Mouse (Mus musculus) heart, postnatal 0 days (tissue): Measurements from ENCODE around the gene Tspan14. TPM values are rescaled to one million over a fixed set of nuclear protein-coding genes. Genes with fewer than 3 reads are reported as not detected.

Experiments
- ATAC-seq: fragments of 200-750 bp; cut with Nextera tagmentation; 2 replicates; pipeline ENCODE4 v1.8.0; 2017; ENCODE audit warnings: low read depth, moderate number of reproducible peaks, moderate library complexity; ENCODE audit not compliant: insufficient read depth
- DNase-seq: peaks from one replicate; pipeline ENCODE4 v3.0.0-alpha.2; 2016; ENCODE audit warnings: low spot score
- H3K27ac ChIP-seq: fragments of 300-500 bp; sonication (generic); 2 replicates; pipeline ENCODE4 v1.5.1; 2014; ENCODE audit warnings: low read depth, mild to moderate bottlenecking
- H3K27me3 ChIP-seq: fragments of 300-500 bp; sonication (generic); 2 replicates; pipeline ENCODE4 v1.6.1; 2014; ENCODE audit warnings: low read length, mixed read lengths; ENCODE audit not compliant: control insufficient read depth, insufficient read depth
- H3K36me3 ChIP-seq: fragments of 300-500 bp; sonication (generic); replicated peaks from 2 replicates; pipeline ENCODE4 v1.6.1; 2014; ENCODE audit warnings: low read length, mixed read lengths; ENCODE audit not compliant: control insufficient read depth, insufficient read depth
- H3K4me1 ChIP-seq: fragments of 300-500 bp; sonication (generic); 2 replicates; pipeline ENCODE4 v1.6.1; 2014; ENCODE audit warnings: antibody characterized with exemption; ENCODE audit not compliant: control insufficient read depth, insufficient read depth
- H3K4me2 ChIP-seq: fragments of 300-500 bp; sonication (generic); 2 replicates; pipeline ENCODE4 v1.6.1; 2014; ENCODE audit warnings: low read depth, mild to moderate bottlenecking, low read length, moderate library complexity
- H3K4me3 ChIP-seq: fragments of 300-500 bp; sonication (generic); 2 replicates; pipeline ENCODE4 v1.5.1; 2014; ENCODE audit warnings: low read depth, low read length
- H3K9ac ChIP-seq: fragments of 300-500 bp; sonication (generic); replicated peaks from 2 replicates; pipeline ENCODE4 v1.6.1; 2014; ENCODE audit warnings: low read depth, low read length, mixed read lengths
- H3K9me3 ChIP-seq: fragments of 300-500 bp; sonication (generic); replicated peaks from 2 replicates; pipeline ENCODE4 v1.6.1; 2016; ENCODE audit warnings: low read length; ENCODE audit not compliant: control insufficient read depth
- CTCF ChIP-seq: IDR thresholded peaks from 2 replicates; pipeline ENCODE4 v1.5.1; 2016; ENCODE audit warnings: antibody characterized with exemption, control low read depth, low read depth
- EP300 ChIP-seq: IDR thresholded peaks from 2 replicates; pipeline ENCODE4 v1.6.1; 2016; ENCODE audit warnings: antibody characterized with exemption, low read depth
- WGBS: fragments of 180-500 bp; shearing (Covaris S2); extraction: QIAGEN DNeasy Blood & Tissue Kit; methylation state at CpG from one replicate; pipeline ENCODE4 v1.1.7; 2014; 5-methylcytosine and 5-hydroxymethylcytosine counted together
- polyA plus RNA-seq: library from polyadenylated mRNA; unstranded; fragments of >200 nt; fragmentation: Nextera tagmentation; extraction: Ambion mirVana; gene quantifications from 2 replicates; pipeline ENCODE4 v1.2.1, GENCODE M21; 2015
- total RNA-seq: library from RNA; depleted of rRNA; stranded (reverse); fragments of >200 nt; gene quantifications from 2 replicates; pipeline ENCODE4 v1.2.3, GENCODE M21; 2014; ENCODE audit warnings: low replicate concordance

Tspan14 gene
- total and polyA plus RNA-seq, 2 experiments from 2014 or later, result 21.6 to 30.2 TPM

DNA sequence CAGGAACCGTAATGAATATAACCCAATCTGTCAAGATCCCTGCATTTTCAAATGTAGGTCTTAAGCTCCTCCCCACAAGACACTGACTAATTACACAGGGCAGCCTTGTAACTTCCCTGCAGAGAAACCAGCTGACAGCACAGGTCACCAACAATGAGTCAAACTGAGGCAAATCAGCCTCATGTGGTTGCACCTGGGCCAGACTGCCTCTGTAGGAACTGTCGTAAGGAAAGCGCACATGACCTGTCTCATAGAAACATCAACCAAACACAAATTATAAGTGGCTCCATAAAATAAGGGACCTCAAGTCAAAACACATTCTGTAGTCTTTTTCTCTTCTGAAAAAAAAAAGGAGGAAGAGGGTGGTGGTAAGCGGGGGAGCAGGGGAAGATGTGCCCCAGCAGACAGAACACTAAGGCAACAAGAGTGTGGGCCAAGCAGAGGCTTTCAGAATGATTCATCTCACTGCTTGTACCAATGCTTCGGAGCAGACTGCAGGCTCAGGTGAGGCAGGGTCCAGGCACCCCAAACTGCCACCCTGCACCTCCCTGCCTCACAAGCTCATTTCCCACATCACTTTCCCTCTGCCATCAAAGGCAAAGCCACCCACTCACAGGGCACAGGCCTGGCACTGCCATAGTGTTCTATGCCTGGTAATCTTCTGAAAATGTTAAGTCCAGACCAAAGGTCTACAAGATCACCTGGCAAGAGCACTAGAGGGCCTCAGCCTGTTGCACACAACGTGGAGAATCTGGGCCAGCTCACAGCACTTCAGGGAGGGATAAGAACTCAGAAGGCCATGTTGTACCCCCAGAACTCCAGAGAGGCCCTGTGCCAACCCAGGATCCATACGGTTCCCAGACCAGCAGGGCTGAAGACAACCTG lies 16.6 kb downstream of the Tspan14 start:
- Histone ChIP-seq H3K9ac (no peak overlapping the region), H3K4me2 (no peak overlapping the region), H3K36me3 (no peaks in the 10 kb centered on the region; the same call in 1 of the 2 replicates), H3K9me3 (no peaks in the 10 kb centered on the region), H3K27ac (0 out of 2 replicates have a peak overlapping the region, but pooled peaks have one; percentile 6), H3K27me3 (no peaks in the 10 kb centered on the region), H3K4me3 (no peak overlapping the region), H3K4me1 (peaks cover 16% of the 10 kb centered on the region; the same call in 1 of the 2 replicates)
- 76% methylated on average over 7 of the region's 7 CpGs for WGBS
- TF ChIP-seq EP300 (no peak), CTCF (no peak)
- DNase-seq (no peak), ATAC-seq (no peak)

GRCm38 (mm10) chr14:40949047-40949446 lies 17.6 kb downstream of the Tspan14 start:
- H3K27me3 ChIP-seq, result no peaks in the 10 kb centered on the region
- no peak for TF ChIP-seq EP300

GRCm38 (mm10) chr14:40948522-40948921 lies 18.1 kb downstream of the Tspan14 start:
- TF ChIP-seq CTCF, result no peak
- no peak for TF ChIP-seq EP300
- ATAC-seq (no peak), DNase-seq (no peak)
- Histone ChIP-seq H3K27ac (peak overlapping the region; percentile 55), H3K4me2 (no peak overlapping the region), H3K36me3 (no peaks in the 10 kb centered on the region; the same call in 1 of the 2 replicates), H3K9me3 (no peaks in the 10 kb centered on the region), H3K27me3 (no peaks in the 10 kb centered on the region), H3K9ac (no peak overlapping the region), H3K4me3 (no peak overlapping the region), H3K4me1 (peaks cover 16% of the 10 kb centered on the region; the same call in 1 of the 2 replicates)
- 92% methylated on average over 5 of the region's 5 CpGs for WGBS

More at GRCm38 (mm10) chr14:40949047-40949446, 17.6 kb downstream of the Tspan14 start:
- H3K9me3 ChIP-seq, result no peaks in the 10 kb centered on the region
- WGBS, result 48% methylated on average over 3 of the region's 3 CpGs
- no peak overlapping the region for H3K4me2 ChIP-seq
- no peak overlapping the region for H3K4me3 ChIP-seq
- no peak for DNase-seq
- H3K4me1 ChIP-seq, result peaks cover 16% of the 10 kb centered on the region; the same call in 1 of the 2 replicates
- H3K9ac ChIP-seq, result no peak overlapping the region
- H3K36me3 ChIP-seq, result no peaks in the 10 kb centered on the region; the same call in 1 of the 2 replicates
- ATAC-seq, result peak; percentile 36
- peak overlapping the region; percentile 55 for H3K27ac ChIP-seq

- H3K9me3 ChIP-seq, result no peaks in the 10 kb centered on the region
- H3K27ac ChIP-seq, result peak overlapping the region; percentile 55
- H3K27me3 ChIP-seq, result no peaks in the 10 kb centered on the region
- no peaks in the 10 kb centered on the region; the same call in 1 of the 2 replicates for H3K36me3 ChIP-seq
- no peak overlapping the region for H3K4me3 ChIP-seq
- 44% methylated on average over 14 of the region's 14 CpGs for WGBS
- no peak for TF ChIP-seq CTCF
- no peak for TF ChIP-seq EP300
- H3K9ac ChIP-seq, result no peak overlapping the region
- H3K4me1 ChIP-seq, result peaks cover 16% of the 10 kb centered on the region; the same call in 1 of the 2 replicates
- DNase-seq, result no peak
- 0 out of 2 replicates have a peak, but pooled peaks have one; percentile 36 for ATAC-seq
- H3K4me2 ChIP-seq, result peak overlapping the region; percentile 24; the same call in 1 of the 2 replicates
Observed at GRCm38 (mm10) chr14:40947431-40948394, 18.9 kb downstream of the Tspan14 start.

- Histone ChIP-seq H3K27me3 (no peaks in the 10 kb centered on the region), H3K4me3 (no peak overlapping the region), H3K27ac (no peak overlapping the region), H3K4me1 (peaks cover 15% of the 10 kb centered on the region; the same call in 1 of the 2 replicates), H3K4me2 (no peak overlapping the region), H3K36me3 (no peaks in the 10 kb centered on the region; the same call in 1 of the 2 replicates), H3K9ac (no peak overlapping the region), H3K9me3 (no peaks in the 10 kb centered on the region)
- DNase-seq (no peak), ATAC-seq (no peak)
- TF ChIP-seq CTCF (no peak), EP300 (no peak)
- 77% methylated on average over 2 of the region's 2 CpGs for WGBS
Observed at GRCm38 (mm10) chr14:40943802-40944201, 22.8 kb downstream of the Tspan14 start.
